Mouse (Mus musculus): ENCODE measurements around the gene Mgat5.

Mgat5 gene

DNA sequence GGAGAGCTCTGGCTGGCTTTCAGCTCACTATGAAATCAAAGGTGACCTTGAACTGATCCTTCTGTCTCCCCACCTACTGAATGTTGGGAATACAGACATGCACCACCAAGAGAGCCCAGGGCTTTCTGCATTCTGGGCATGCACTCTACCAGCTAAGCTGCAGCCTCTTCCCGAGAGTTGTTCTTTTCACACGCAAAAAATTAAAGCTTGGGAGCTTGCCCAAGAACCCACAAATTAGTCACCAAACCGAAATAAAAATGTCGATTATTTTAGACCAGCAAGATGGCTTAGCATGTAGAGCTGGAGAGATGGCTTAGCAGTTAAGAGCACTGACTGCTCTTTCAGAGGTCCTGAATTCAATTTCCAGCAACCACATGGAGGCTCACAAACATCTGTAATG is 230.0 kb downstream of the Mgat5 start:
- no peak for DNase-seq (ENCODE audit: low spot score in 2 of 2)

DNA sequence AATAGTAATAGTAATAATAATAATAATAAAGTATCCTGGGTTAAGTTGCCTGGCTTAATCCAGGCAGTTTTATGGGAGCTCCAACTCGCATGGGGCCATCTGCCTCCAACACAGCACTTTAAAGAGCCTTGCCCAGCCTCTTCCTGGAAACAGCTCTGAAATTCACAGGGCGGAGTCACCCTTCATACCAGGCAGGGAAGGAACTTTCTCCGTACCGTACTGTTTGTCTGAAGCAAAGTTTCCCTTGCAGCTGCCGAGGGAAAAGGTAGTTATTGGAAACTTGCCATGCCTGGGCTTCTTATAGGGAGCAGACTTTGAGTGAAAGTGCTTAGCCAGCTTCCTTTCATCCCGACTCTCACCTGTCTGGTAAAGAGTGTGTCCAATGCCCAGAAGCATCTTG is 232.3 kb downstream of the Mgat5 start:
- no peak for DNase-seq (ENCODE audit: low spot score in 2 of 2)

DNA sequence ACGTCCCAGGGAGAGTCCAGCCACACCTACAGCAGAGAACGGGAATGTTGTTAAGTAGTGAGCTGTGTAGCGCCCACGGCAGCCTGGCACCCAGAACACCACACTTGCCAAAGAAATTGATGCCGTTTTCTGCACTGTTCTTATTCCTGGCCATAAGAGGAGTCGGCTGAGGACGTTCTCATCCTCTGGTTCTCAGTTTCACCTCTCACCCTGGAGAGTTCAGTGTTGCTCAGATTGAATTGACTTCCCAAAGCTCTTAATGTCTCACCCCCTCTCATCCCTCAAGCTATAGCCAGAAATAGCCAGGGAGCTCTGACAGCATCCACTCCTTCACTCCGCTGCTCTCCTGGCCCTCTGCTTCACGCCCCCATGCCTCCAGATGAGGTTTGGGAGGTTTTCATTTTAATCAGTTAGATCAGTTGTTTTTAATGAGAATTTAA is 234.7 kb downstream of the Mgat5 start:
- DNase-seq (ENCODE audit: low spot score in 2 of 2): no peak

- no peak for DNase-seq (ENCODE audit: low spot score in 2 of 2)
Observed at GRCm38 (mm10) chr1:127441007-127441406, 236.2 kb downstream of the Mgat5 start.

DNA sequence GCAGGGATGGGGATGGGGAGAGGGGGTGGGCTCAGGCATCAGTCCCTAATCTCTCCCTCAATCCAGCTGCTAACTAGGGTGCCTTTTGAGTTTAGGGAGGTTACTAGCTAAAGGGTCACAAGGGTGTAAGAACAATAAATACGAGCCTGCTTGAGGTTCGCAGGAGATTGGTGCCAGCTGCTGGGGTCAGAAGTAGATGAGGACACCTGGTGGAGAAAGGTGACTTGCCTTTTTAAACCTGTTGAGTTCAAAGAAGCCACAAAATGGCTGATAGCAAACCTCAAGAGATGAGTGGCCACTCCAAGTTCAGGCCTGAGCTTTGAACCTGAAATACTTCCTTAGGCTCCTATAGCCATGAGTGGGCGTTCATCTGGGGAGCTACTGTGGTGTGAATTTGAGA is 236.9 kb downstream of the Mgat5 start:
- no peak for DNase-seq (ENCODE audit: low spot score in 2 of 2)

- peak in 1 of 2 experiments; percentile 40 for DNase-seq (ENCODE audit: low spot score in 2 of 2)
Observed at GRCm38 (mm10) chr1:127442880-127443877, 238.4 kb downstream of the Mgat5 start.

DNA sequence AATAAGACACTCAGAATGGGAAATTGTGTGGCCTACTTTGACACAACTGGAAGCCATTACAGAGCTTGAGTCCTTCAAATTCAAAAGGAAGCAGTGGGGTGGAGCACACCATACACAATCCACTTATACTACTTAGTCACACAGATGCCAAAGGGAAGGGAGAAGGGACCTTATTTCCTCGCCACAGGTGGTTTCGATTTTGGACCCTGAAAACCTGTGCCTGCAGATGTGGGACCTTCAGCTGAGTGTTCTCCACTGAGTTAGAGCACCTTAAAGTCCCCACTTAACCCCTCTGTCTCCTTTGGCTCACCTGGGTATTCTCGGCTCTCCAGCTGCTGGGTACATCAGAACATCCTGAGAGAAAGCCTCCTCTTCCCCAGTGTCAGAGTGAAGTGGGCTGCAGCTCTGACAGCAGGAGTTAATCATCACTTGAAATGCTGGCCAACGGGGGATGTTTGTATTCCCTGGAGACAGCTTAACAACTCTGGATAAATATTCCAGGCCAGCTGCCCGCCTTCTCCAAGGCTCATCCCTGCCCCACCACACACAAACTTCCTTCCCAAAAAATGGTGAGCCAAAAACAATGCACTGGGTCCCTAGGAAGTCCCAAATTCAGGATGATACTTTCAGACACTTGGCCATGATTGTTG is 240.1 kb downstream of the Mgat5 start:
- DNase-seq (ENCODE audit: low spot score in 2 of 2): peak; percentile 42 to 54

- no peak for DNase-seq (ENCODE audit: low spot score in 2 of 2)
Observed at GRCm38 (mm10) chr1:127453397-127453796, 248.6 kb downstream of the Mgat5 start.

- peak; percentile 28 to 42 for DNase-seq (ENCODE audit: low spot score in 2 of 2)
Observed at GRCm38 (mm10) chr1:127459015-127459451, 254.2 kb downstream of the Mgat5 start.

DNA sequence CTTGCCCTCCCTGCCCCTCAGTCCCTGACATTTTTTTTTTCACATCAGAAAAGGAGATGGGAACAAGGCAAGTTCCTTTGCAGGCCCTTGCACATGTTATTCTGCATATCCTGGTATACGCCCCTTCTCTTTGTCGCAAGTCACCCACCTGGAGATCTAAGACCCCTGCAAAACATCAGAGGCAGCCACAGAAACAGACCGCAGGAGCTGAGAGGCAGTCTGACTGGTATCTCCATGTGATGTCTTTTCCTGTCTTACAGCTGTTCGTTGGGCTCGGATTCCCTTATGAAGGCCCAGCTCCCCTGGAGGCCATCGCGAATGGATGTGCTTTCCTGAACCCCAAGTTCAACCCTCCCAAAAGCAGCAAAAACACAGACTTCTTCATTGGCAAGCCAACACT is 254.8 kb downstream of the Mgat5 start:
- no peak for DNase-seq (ENCODE audit: low spot score in 2 of 2)

DNA sequence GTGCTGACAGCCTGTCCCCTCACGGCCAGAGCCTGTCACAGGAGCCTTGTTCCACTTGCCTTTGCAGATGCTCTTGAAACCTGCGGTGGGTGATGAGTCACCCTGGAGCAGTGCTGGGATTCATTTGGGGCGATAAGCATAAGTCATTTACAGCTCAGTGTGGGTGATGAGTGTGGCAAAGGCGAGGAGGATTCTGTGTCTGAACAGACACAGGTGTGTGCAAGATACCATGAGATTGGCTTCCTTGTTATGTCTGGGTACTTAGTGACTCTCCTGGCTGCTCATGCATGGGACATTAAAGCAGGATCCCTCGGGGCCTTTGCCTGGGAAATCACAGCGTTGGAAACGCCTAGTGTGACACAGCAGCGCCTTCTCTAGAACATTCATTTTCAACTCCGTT is 256.2 kb downstream of the Mgat5 start:
- no peak for DNase-seq (ENCODE audit: low spot score in 2 of 2)

DNA sequence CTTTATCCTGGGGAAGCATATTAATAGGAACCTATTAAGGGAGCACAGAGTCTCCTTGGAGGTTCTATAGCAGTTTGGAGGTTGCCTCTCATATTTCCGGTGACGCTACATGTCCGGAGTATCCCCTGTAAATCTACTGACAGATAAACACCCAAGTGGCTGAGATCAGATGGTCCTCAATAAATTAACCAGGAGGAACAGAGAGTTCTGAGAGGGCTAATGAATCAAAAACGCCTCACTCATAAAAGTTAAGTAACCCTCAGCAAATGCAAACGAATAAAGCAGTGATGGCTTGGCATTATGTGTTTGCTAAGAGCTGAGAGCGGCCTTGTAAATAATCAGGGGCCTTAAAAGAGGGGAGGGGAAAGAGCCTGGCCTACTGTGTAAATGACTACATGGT is 259.2 kb downstream of the Mgat5 start:
- no peak for DNase-seq (ENCODE audit: low spot score in 2 of 2)

GRCm38 (mm10) chr1:127465292-127465691 is 260.5 kb downstream of the Mgat5 start:
- no peak for DNase-seq (ENCODE audit: low spot score in 2 of 2)

GRCm38 (mm10) chr1:127467238-127467637 is 262.4 kb downstream of the Mgat5 start:
- no peak for DNase-seq (ENCODE audit: low spot score in 2 of 2)

DNA sequence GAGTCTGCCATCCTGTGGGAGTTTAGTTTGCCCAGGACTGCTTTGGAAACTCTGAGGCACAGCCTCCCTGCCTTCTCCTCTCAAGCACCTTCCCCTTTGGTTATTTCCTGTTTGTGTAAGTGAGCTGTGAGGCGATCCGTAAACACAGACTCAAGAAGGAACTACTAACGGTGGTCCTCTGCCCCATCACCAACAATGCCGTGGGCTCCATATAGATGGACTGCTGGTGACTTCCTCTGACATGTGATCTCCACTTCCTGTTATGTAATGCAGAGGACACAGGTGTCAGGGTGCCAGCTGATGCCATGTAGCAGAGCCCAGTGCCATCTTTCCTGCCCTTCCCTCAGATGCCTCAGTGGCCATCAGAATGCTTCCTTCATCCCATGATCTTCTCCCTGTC is 265.4 kb downstream of the Mgat5 start:
- no peak for DNase-seq (ENCODE audit: low spot score in 2 of 2)

GRCm38 (mm10) chr1:127475756-127476155 is 270.9 kb downstream of the Mgat5 start:
- no peak for DNase-seq (ENCODE audit: low spot score in 2 of 2)

GRCm38 (mm10) chr1:127482911-127483310 is 278.1 kb downstream of the Mgat5 start:
- no peak for DNase-seq (ENCODE audit: low spot score in 2 of 2)

DNA sequence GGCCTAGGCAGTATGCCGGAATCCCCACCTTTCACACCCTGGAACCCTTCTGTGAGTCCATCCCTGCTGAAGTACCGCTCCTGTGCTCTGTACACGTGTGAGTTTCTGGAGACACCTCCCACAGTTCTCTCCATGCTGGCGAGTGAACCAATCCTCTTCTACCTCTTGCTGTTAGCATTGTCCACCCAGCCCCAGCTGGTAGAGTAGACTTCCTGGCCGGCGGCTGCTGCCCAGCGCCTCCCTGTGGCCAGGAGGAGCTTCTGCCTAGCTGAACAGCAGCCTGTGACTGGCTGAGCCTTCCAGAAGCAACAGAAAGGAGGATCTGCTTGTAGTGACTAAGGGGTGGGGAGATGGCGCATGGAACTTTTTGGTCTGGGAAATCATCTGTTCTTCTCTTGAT is 279.4 kb downstream of the Mgat5 start:
- peak; percentile 6 to 41 for DNase-seq (ENCODE audit: low spot score in 2 of 2)

DNA sequence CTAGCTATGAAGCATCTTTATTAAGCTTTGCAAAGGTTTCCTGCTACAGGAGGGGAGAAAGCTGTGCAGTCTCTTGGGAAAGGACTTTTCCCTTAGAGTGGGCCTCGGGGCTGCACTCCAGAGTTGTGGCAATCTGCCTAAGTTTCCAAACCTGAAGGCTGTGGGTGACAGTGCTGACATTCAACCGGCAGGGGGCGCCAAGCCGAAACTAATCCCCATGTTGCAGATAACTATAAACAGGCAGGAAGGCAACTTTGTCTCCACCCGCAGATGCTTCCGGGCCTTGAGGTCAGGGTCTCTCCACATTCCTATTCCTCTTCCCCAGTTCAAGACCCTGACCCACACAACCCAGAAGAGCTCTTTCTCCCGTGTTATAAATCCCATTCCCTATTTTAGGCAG is 280.0 kb downstream of the Mgat5 start:
- DNase-seq (ENCODE audit: low spot score in 2 of 2): peak in 1 of 2 experiments; percentile 32

- DNase-seq (ENCODE audit: low spot score in 2 of 2): no peak
Observed at GRCm38 (mm10) chr1:127487161-127487560, 282.3 kb downstream of the Mgat5 start.

DNA sequence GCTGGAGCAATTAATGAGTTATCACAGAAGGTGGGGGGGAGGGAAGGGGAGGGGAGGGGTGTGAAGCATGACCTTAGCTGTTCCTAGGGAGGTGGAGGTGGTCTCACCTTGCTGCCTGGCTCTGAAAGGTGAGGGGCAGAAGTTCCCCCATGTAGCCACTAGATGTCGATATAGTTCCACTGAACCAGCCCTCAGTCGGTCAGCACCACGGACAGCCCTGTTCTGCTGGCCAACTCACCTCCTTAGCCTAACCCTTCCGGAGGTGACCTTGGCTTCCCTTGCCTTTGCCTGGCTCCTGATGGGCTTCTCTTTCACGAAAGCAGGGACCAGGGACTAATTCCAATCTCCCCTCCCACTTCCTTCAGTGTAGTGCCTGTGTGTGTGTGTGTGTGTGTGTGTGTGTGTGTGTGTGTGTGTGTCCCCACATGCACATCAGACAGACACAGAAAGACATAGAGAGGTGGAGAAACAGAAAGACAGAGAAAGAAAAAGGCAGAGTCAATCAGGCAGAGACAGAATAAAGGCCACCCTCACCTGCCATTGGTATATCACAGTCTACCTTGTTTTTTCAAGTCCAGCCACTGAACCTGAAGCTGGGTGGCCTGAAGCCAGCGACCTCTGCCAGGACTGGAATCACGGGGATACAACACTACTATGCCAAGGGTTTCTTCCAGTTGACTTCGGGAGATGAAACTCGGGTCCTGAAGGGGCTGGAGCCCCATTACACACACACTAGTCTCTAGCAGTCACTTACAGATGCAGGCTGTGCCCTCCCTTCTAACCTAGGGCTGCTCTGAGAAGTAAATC is 292.1 kb downstream of the Mgat5 start:
- DNase-seq (ENCODE audit: low spot score in 2 of 2): peak in 1 of 2 experiments; percentile 26

DNA sequence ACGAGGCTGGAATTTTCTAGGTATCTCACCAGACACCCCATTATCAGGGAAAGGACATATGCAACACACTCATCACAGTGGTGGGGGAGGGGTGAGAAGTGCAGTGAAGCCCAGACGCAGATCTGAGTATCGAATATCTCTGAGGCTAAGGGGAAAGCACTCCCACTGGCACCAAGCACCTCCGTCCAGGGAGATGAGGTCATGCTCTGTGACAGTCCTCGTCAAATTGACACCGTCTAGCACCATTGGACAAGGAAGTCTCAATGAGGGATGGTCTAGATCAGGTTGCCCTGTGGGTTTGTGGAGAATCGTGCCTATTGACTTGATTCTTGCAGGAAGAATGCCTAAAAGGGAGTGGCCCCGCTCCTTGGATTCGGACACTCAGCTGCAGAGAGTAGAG is 293.9 kb downstream of the Mgat5 start:
- no peak for DNase-seq (ENCODE audit: low spot score in 2 of 2)

Measured in heart, adult 9 months (tissue).